Mouse (Mus musculus) forebrain, embryonic 11.5 days (tissue): Measurements from ENCODE around the gene Prtg. TPM values are rescaled to one million over a fixed set of nuclear protein-coding genes. Genes with fewer than 3 reads are reported as not detected.
A peak's percentile ranks its signal among the peaks of the same experiment; 100 is the strongest.

Source experiments
- ATAC-seq: fragments of 200-750 bp; cut with Nextera tagmentation; replicated peaks from 2 replicates; pipeline ENCODE4 v1.8.0; 2017; ENCODE audit warnings: moderate TSS enrichment; ENCODE audit not compliant: low FRiP score
- DNase-seq: peaks from one replicate; pipeline ENCODE4 v3.0.0-alpha.2; 2017; ENCODE audit warnings: low spot score
- H3K27ac ChIP-seq: fragments of 300-500 bp; sonication (generic); 2 replicates; pipeline ENCODE4 v1.5.1; 2014; ENCODE audit warnings: low read depth, low read length
- H3K27me3 ChIP-seq: fragments of 300-500 bp; sonication (generic); 2 replicates; pipeline ENCODE4 v1.6.1; 2014; ENCODE audit warnings: mild to moderate bottlenecking, low read length, mixed read lengths; ENCODE audit not compliant: control insufficient read depth, insufficient read depth
- H3K36me3 ChIP-seq: fragments of 300-500 bp; sonication (generic); 2 replicates; pipeline ENCODE4 v1.6.1; 2014; ENCODE audit warnings: mild to moderate bottlenecking, low read length, moderate library complexity, mixed read lengths; ENCODE audit not compliant: control insufficient read depth, insufficient read depth
- H3K4me1 ChIP-seq: fragments of 300-500 bp; sonication (generic); replicated peaks from 2 replicates; pipeline ENCODE4 v1.6.1; 2014; ENCODE audit warnings: low read length, mixed read lengths; ENCODE audit not compliant: control insufficient read depth, insufficient read depth
- H3K4me2 ChIP-seq: fragments of 300-500 bp; sonication (generic); 2 replicates; pipeline ENCODE4 v1.6.1; 2014; ENCODE audit warnings: low read depth, mild to moderate bottlenecking, low read length, moderate library complexity, mixed read lengths; ENCODE audit not compliant: severe bottlenecking
- H3K4me3 ChIP-seq: fragments of 300-500 bp; sonication (generic); 2 replicates; pipeline ENCODE4 v1.5.1; 2014; ENCODE audit warnings: low read depth, low read length
- H3K9ac ChIP-seq: fragments of 300-500 bp; sonication (generic); 2 replicates; pipeline ENCODE4 v1.6.1; 2014; ENCODE audit warnings: low read length
- H3K9me3 ChIP-seq: fragments of 300-500 bp; sonication (generic); 2 replicates; pipeline ENCODE4 v1.6.1; 2016; ENCODE audit warnings: low read length, mixed read lengths; ENCODE audit not compliant: control insufficient read depth
- WGBS: fragments of 180-500 bp; shearing (Covaris S2); extraction: QIAGEN DNeasy Blood & Tissue Kit; methylation state at CpG from one replicate; pipeline ENCODE4 v1.1.7; 2014; 5-methylcytosine and 5-hydroxymethylcytosine counted together
- polyA plus RNA-seq: library from polyadenylated mRNA; unstranded; fragments of >200 nt; fragmentation: Nextera tagmentation; extraction: Ambion mirVana; gene quantifications from 2 replicates; pipeline ENCODE4 v1.2.1, GENCODE M21; 2014

Gene Prtg
- polyA plus RNA-seq, 1 experiment from 2014 or later, result 3.6 TPM

DNA sequence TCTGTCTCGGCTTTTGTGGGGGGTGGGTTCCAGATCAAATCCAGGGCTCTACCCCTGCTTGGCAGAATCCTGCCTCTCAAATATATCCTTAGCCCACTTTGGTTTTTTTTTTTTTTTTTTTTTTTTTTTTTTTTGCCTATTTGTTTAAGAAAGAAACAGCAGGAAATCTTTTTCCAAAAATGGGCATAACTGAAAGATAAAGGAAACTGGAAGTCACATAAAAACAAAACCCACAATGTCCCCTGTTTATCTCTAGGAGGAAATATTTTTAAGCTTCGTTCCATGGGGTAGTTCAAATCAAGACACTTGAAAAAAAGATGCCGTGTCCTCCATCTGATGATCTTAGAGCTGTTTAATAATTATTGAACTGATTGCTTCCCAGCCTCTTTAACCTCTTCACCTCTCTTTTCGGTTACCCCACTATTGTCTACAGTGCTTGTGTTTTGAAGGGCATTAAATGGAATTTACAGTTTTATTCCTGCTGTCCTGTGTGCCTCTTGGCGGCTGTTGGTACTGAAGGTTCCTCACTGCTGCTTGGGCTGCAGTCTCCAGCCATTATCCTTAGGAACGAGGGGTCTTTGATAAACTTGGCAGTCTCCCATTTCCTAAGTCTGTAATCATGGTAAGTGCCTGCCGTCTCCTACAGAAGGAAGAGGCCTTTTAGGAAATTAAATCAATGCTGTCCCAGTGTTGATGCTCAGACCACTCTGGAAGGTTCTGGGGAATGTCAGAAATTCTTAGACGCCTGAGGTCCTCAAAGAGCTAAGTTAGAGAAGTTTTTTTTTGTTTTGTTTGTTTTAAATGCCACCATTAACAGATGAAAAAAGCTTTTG lies 65.8 kb downstream of the Prtg start:
- ATAC-seq (no peak), DNase-seq (no peak)
- peaks cover 10% of the 10 kb centered on the region for H3K4me1 ChIP-seq
- H3K4me3 ChIP-seq, result no peak overlapping the region
- no peak overlapping the region for H3K4me2 ChIP-seq
- WGBS, result 36% methylated on average over 8 of the region's 8 CpGs
- no peaks in the 10 kb centered on the region for H3K27me3 ChIP-seq
- no peaks in the 10 kb centered on the region for H3K9me3 ChIP-seq
- H3K9ac ChIP-seq, result no peak overlapping the region
- no peaks in the 10 kb centered on the region for H3K36me3 ChIP-seq
- no peak overlapping the region; the same call in 1 of the 2 replicates for H3K27ac ChIP-seq

DNA sequence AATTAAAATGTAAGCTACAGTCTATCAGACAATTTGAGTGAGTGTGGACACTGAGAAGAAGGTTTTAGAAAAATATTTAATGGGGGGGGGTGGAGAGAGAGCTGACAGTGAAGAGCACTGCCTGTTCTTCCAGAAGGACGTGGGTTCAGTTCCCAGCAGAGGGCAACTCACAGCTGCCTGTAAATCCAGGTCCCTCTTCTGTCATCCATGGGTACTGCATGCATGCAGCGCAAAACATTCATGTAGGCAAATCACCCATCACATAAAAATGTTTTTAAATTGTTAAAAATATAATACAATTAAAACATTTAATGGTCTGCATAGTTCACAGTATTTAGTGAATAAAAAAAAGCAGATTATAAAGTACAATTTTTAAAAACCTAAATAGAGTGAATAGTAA lies 69.2 kb downstream of the Prtg start:
- ATAC-seq, result no peak
- 87% methylated on average over 2 of the region's 2 CpGs for WGBS
- peaks cover 24% of the 10 kb centered on the region for H3K4me1 ChIP-seq
- no peak overlapping the region for H3K4me3 ChIP-seq
- H3K9me3 ChIP-seq, result no peaks in the 10 kb centered on the region
- DNase-seq, result no peak
- no peak overlapping the region for H3K4me2 ChIP-seq
- H3K9ac ChIP-seq, result no peak overlapping the region
- no peaks in the 10 kb centered on the region for H3K27me3 ChIP-seq
- H3K36me3 ChIP-seq, result no peaks in the 10 kb centered on the region
- no peak overlapping the region for H3K27ac ChIP-seq

DNA sequence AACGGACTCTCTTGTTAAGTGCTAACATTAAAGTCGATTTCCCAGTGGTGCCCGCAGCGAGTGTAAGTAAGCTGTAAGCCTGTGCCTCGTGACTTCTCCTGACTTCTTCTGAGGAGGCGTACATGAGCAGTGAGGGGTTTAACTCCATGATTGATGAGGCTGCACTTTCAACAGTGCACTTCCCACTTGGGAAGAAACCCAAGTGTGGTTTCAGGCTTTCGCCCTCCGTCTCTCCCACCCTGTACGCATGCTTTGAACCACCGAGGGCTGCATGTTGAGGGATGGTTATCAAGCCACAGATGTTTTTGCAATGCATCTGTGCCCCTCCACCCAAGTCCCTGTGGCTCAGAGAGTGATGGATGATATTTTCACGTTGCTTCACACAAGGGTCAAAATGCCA lies 71.2 kb downstream of the Prtg start:
- no peak overlapping the region for H3K4me3 ChIP-seq
- ATAC-seq (no peak), DNase-seq (no peak)
- H3K9me3 ChIP-seq, result no peaks in the 10 kb centered on the region
- WGBS, result 48% methylated on average over 11 of the region's 11 CpGs
- no peak overlapping the region for H3K9ac ChIP-seq
- no peaks in the 10 kb centered on the region for H3K36me3 ChIP-seq
- H3K4me1 ChIP-seq, result peaks cover 21% of the 10 kb centered on the region
- H3K4me2 ChIP-seq, result no peak overlapping the region
- no peak overlapping the region for H3K27ac ChIP-seq
- no peaks in the 10 kb centered on the region for H3K27me3 ChIP-seq

DNA sequence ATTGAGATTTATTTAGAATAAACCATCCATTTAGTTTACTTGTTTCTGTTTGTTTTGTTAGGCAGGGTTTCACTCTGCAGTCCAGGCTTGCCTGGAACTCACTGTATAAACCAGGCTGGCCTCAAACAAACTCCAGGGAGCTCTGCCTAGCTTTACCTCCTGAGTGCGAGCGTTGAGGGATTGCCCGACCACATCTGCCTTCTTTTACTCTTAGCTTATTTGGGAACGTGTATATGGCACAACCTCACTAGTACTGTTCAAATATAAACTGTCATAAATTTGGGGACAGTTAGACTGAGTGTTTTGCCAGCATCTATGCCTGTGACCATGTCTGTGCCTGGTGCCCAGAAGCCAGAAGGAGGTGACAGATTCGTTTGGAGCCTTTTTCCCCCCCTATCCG lies 72.0 kb downstream of the Prtg start:
- Histone ChIP-seq H3K4me2 (no peak overlapping the region), H3K36me3 (no peaks in the 10 kb centered on the region), H3K27ac (no peak overlapping the region), H3K9ac (no peak overlapping the region), H3K9me3 (no peaks in the 10 kb centered on the region), H3K4me1 (peaks cover 21% of the 10 kb centered on the region), H3K4me3 (no peak overlapping the region), H3K27me3 (no peaks in the 10 kb centered on the region)
- DNase-seq, result no peak
- WGBS, result 42% methylated on average over 6 of the region's 6 CpGs
- ATAC-seq, result no peak

DNA sequence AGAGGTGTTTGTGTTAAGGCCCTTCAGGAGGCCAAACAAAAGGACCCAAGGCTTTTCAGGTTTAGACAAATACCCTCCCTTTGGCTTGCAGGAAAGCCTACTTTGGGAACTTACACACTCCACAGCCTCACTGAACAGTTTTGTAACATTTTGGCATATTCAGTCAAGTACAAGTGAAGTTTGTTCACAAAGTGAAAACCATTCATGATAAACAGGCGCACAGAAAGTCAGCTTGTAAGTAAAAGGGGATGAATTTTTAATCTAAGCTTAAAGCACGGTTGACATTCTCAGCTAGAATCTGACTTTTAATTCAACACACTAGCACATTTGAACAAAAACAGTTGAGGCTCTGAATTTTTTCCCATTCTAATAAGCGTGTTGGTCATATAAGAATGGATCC lies 72.9 kb downstream of the Prtg start:
- Histone ChIP-seq H3K9ac (no peak overlapping the region), H3K4me1 (peaks cover 21% of the 10 kb centered on the region), H3K27ac (peak overlapping the region; percentile 8; the same call in 1 of the 2 replicates), H3K4me3 (no peak overlapping the region), H3K9me3 (no peaks in the 10 kb centered on the region), H3K27me3 (no peaks in the 10 kb centered on the region), H3K4me2 (no peak overlapping the region), H3K36me3 (no peaks in the 10 kb centered on the region)
- DNase-seq (no peak), ATAC-seq (no peak)
- 26% methylated on average over 3 of the region's 3 CpGs for WGBS

DNA sequence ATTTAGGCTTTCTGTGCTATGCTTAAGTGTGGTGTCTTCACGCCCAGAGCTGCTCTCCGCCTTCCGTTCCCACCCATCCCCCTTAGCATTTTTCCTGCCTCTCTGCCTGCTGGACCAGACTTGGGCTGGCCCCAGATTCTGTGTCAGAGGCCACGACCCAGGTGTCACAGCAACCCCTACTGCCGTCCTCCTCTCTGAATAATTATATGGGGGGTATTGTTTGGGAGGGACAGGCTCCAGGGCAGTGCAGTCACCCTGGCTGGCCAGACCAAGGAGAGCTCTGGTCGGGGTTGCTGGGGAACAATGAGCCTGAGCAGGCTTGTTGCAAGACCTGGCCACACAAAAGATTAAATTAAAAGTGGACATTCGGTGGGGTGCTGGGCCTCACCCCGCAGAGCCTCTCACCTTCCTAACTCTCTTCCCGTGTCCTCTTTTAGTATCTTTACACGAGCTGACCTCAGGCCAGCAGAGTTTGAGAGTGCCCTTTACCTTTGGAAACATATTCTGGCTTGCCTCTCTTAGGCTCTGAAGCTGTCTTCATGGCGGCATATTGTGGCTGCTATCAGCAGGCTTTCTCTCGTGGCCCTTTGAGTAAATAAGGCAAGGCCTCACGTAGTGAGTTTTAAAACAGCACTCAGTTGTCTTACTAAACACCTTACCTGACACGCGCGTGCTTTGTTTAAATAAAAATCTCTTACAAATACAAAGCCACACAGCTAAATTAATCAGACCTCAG lies 73.7 kb downstream of the Prtg start:
- Histone ChIP-seq H3K9me3 (no peaks in the 10 kb centered on the region), H3K9ac (peak overlapping the region; percentile 30), H3K27ac (peak overlapping the region; percentile 71), H3K4me3 (no peak overlapping the region), H3K36me3 (no peaks in the 10 kb centered on the region), H3K4me2 (no peak overlapping the region), H3K4me1 (peaks cover 21% of the 10 kb centered on the region), H3K27me3 (no peaks in the 10 kb centered on the region)
- DNase-seq, result peak; percentile 70
- 12% methylated on average over 16 of the region's 16 CpGs for WGBS
- ATAC-seq, result peak; percentile 69

DNA sequence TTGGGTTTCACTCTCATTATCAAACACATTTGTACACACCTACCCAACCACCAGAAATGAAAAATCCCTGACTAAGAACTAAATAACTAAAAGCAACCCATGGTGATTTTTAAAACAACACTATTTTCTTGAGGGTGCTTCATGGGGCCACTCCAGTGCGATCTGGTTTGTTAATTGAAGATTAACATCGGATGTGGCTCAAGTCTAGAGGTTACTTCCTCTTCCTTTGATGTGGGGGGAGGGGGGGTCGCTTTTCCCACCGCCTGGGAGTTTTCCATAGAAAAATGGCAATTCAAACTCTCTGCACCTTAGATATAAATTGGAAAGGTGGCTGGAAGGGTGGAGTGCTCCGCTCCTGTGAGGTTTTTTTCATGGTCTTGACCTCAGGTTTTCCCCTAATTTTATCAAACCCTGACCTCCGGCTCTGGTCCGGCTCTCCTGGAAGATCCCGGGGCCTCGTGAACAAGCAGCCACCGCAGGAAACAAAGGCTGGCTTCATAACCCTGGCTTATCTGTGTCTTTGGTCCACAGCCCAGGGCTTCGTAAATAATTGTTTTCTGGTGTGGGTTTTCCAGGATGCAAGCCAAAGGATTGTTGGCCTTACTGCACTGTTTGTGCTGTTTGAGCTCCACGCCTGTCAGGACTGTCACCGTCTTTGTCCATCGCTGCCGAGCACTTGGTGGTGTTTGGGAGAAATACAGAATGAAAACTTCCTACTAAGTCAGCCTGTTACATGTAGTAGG lies 74.5 kb downstream of the Prtg start:
- Histone ChIP-seq H3K4me1 (peaks cover 21% of the 10 kb centered on the region), H3K27me3 (no peaks in the 10 kb centered on the region), H3K9me3 (no peaks in the 10 kb centered on the region), H3K9ac (peak overlapping the region; percentile 32; the same call in 1 of the 2 replicates), H3K4me2 (no peak overlapping the region), H3K27ac (peak overlapping the region; percentile 71), H3K36me3 (no peaks in the 10 kb centered on the region), H3K4me3 (no peak overlapping the region)
- no peak for ATAC-seq
- DNase-seq, result peak; percentile 52
- WGBS, result 12% methylated on average over 15 of the region's 15 CpGs

DNA sequence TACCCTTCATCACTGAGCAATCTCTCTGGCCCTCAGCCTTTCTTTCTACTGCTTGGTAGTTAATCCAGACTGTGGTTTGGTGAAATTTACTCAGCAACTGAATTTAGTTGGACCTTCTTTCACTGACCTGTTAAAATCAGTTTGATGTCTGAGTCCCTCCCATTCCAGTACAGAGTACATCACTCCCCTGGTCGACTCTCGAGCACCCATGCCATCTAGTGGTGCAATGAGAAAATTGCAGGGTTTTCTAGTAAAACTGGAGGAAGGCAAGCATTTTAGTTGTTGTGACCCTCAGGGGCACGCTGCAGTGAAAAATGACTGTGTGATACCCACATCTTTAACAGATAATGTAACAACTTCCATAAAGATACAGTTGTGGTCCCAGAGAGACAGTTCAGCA lies 77.3 kb downstream of the Prtg start:
- ATAC-seq, result 0 out of 2 replicates have a peak, but pooled peaks have one; percentile 42
- H3K4me1 ChIP-seq, result peaks cover 17% of the 10 kb centered on the region
- peak; percentile 68 for DNase-seq

More for the DNA sequence above, 77.3 kb downstream of the Prtg start:
- no peak overlapping the region for H3K4me3 ChIP-seq
- H3K9me3 ChIP-seq, result no peaks in the 10 kb centered on the region
- H3K27me3 ChIP-seq, result no peaks in the 10 kb centered on the region
- 20% methylated on average over 3 of the region's 3 CpGs for WGBS
- no peak overlapping the region for H3K27ac ChIP-seq
- H3K9ac ChIP-seq, result no peak overlapping the region
- H3K36me3 ChIP-seq, result no peaks in the 10 kb centered on the region
- no peak overlapping the region for H3K4me2 ChIP-seq
